Mouse (Mus musculus): ENCODE results near the gene Pcif1.

DNA sequence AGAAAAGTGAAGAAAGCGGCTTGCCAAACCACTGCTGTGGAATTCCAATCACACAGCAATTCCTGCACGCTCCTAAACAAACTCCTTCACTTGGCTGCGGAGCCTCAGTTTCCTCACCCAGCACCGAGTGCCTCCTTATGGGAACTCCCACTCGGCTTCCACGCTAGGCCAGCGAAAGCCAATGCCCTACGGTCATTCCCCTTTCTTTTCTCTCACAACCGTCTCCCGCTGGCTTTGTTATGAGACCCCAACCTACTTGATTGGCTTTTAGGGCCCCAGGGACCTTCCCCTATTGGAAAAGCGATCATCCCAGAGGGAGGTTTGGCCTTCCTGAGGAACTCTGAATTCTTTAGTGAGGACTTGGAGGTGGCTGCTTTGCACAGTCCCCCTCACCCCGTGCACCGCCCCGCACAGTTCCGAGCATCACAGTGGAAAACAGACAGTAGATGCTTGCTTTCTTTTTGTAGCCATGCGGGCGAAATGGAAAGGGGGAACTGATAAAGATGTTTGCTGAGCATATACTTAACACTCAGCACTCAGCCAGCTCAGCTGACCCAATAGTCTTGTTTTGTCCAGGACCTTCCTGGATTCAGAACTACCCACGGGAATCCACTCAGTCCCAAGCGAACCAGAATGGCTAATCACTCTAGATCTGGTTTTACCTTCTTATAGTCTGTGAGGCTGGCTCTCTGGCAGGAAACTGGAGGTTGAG is 21.1 kb upstream of the Pcif1 start:
- TF ChIP-seq MAX (IDR thresholded peaks at IDR 0.05) (no peak), CTCF (IDR thresholded peaks at IDR 0.05; ENCODE audit: control insufficient read depth, insufficient read depth, insufficient read length) (no peak), USF1 (IDR thresholded peaks at IDR 0.05; ENCODE audit: low read depth) (no peak), MYOG (IDR thresholded peaks at IDR 0.05; ENCODE audit: control insufficient read depth, extremely low read depth, insufficient read length) (no peak)

Measured in C2C12 (cell line).